Mouse (Mus musculus): Measurements from ENCODE around the gene Insrr. TPM values are rescaled to one million over a fixed set of nuclear protein-coding genes. Genes with fewer than 3 reads are reported as not detected.
A peak's percentile ranks its signal among the peaks of the same experiment; 100 is the strongest.

Insrr gene
- polyA plus RNA-seq, 1 experiment from 2014 or later = 0.03 TPM

DNA sequence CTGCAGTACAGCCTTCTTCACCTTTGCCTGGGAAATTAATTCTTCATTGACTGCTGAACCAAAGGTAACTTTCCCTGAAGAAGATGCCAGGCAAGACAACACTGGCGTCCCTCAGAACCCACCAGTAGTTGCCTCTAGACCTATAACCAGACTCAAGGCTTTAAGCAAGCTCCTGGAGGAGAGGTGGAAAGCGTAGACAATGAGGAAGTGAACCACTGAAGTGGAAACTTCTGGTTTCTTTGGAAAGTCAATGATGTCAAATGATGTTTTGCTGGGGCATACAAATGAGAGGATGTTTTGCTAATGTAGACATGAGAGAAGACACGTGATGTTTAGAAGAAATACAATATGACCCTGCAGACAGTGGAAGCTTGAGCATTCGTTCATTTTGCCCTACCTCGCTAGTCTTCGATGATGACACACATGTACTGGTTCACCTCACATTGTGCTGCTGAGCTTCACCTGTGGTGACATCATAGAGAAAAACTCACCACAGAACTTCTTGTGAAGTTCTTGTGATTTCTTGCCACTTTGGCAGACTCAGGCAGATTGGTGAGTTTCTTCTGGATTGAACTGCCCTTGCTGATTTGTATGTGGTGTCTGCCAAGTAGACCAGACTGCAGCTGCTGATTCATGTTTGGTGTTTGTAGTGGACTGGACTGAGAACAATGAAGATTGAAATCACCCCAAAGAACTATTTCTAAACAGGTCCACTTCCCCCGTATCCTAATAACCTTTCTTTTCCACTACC, 35.5 kb downstream of the Insrr start:
- H3K36me3 ChIP-seq = no peaks in the 10 kb centered on the region
- H3K27me3 ChIP-seq = no peaks in the 10 kb centered on the region
- H3K9me3 ChIP-seq (replicated peaks) = no peaks in the 10 kb centered on the region
- ATAC-seq (ENCODE audit: low read depth) (no peak), DNase-seq (no peak)
- H3K4me3 ChIP-seq (replicated peaks) = no peak overlapping the region
- H3K9ac ChIP-seq = no peak overlapping the region
- 58% methylated on average over 7 of the region's 7 CpGs for WGBS (ENCODE audit: insufficient replicate concordance)
- no peaks in the 10 kb centered on the region for H3K4me1 ChIP-seq (replicated peaks)
- no peak overlapping the region for H3K4me2 ChIP-seq
- no peak overlapping the region for H3K27ac ChIP-seq

DNA sequence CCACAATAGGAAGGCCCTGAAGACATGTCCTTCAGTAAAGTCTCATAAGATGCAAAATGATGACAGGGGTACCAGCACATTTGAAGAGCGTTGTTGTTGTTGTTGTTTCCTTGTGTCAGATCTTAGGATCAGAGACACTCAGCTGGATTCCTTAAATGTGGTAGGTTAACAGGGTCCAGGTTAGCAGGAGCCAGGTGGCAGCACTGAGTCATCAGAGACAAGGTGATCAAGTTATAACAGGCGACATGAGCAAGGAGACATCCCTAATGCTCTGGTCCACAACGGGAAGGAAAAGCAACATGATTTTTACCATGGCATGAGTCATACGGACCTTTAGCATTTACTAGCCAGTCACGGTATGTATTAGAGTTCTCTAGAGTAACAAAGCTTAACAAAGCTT, 36.7 kb downstream of the Insrr start:
- no peak for DNase-seq
- ATAC-seq (ENCODE audit: low read depth) = no peak
- no peaks in the 10 kb centered on the region for H3K36me3 ChIP-seq
- H3K4me3 ChIP-seq (replicated peaks) = no peak overlapping the region
- H3K4me1 ChIP-seq (replicated peaks) = no peaks in the 10 kb centered on the region
- H3K27me3 ChIP-seq = no peaks in the 10 kb centered on the region
- H3K27ac ChIP-seq = no peak overlapping the region
- no peak overlapping the region for H3K9ac ChIP-seq
- no peaks in the 10 kb centered on the region for H3K9me3 ChIP-seq (replicated peaks)
- H3K4me2 ChIP-seq = no peak overlapping the region
- 56% methylated on average over 5 of the region's 5 CpGs for WGBS (ENCODE audit: insufficient replicate concordance)

DNA sequence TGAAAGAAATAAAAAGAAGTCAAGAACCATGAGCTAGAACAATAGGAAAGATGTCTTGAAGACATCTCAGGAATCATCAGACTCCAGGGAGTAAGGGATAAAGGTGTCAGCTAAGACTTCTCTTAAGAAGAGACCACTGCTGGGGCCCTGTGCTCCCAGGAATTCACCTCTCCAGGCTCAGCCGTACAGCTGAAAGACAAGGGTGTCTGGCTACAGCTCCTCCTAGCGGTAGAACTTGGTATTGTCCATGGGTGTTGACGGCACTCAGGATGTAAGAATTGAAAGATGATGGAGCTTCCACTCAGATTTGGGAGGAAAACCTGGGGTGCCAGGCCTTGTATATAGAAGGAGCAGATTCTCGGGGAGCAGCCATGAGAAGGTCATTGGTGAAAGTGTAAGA, 41.9 kb downstream of the Insrr start:
- Histone ChIP-seq H3K4me2 (no peak overlapping the region), H3K9ac (no peak overlapping the region), H3K27me3 (peaks cover 11% of the 10 kb centered on the region), H3K27ac (no peak overlapping the region), H3K36me3 (no peaks in the 10 kb centered on the region), H3K9me3 (replicated peaks) (no peaks in the 10 kb centered on the region), H3K4me3 (replicated peaks) (no peak overlapping the region), H3K4me1 (replicated peaks) (no peaks in the 10 kb centered on the region)
- peak; percentile 35 for DNase-seq
- no peak for ATAC-seq (ENCODE audit: low read depth)
- 6% methylated on average over 4 of the region's 4 CpGs for WGBS (ENCODE audit: insufficient replicate concordance)

DNA sequence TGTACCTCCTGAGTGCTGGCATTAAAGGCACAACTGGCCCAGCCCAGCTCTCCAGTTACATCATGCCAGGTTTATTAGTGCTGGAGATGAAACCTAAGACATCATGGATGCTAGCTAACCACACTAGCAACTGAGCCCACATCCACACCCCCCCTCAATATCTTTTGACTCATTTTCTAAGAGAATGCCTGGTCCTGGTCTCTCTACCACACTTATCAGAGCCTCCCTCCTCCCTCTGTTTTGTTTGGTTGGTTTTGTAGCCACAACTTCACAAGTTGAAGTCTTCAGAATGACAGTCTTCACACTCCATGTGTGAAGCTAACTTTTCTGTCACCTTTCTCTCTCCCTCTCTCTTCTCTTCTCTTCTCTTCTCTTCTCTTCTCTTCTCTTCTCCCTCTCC, 44.1 kb downstream of the Insrr start:
- no peak overlapping the region for H3K27ac ChIP-seq
- peaks cover 11% of the 10 kb centered on the region for H3K27me3 ChIP-seq
- H3K4me2 ChIP-seq = no peak overlapping the region
- DNase-seq = no peak
- no peak overlapping the region for H3K9ac ChIP-seq
- no peaks in the 10 kb centered on the region for H3K4me1 ChIP-seq (replicated peaks)
- no peaks in the 10 kb centered on the region for H3K9me3 ChIP-seq (replicated peaks)
- no peak overlapping the region for H3K4me3 ChIP-seq (replicated peaks)
- H3K36me3 ChIP-seq = no peaks in the 10 kb centered on the region
- ATAC-seq (ENCODE audit: low read depth) = no peak

DNA sequence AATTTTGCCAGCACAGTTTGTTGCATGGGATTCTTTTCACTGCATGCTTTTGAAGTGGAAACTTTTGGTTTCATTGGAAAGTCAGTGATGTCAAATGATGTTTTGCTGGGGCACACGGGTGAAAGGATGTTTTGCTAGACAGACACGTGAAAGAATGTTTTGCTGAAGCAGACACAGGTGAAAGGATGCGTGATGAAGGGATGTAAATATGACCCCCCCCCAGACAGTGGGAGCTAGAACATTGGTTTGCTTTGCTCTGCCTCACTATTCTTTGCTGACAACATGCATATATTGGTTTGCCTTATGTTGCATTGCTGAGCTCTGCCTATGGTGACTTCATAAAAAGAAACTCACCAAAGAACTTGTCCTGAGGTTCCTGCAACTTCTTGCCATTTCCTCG, 48.2 kb downstream of the Insrr start:
- 0 out of 2 replicates have a peak, but pooled peaks cover 5% of the 10 kb centered on the region for H3K4me1 ChIP-seq (replicated peaks)
- WGBS (ENCODE audit: insufficient replicate concordance) = 62% methylated on average over 4 of the region's 4 CpGs
- H3K4me3 ChIP-seq (replicated peaks) = no peak overlapping the region
- ATAC-seq (ENCODE audit: low read depth) (no peak), DNase-seq (no peak)
- H3K9me3 ChIP-seq (replicated peaks) = no peaks in the 10 kb centered on the region
- H3K27ac ChIP-seq = no peak overlapping the region
- no peak overlapping the region for H3K4me2 ChIP-seq
- no peaks in the 10 kb centered on the region for H3K36me3 ChIP-seq
- H3K9ac ChIP-seq = no peak overlapping the region
- H3K27me3 ChIP-seq = 0 out of 2 replicates have a peak, but pooled peaks cover under 1% of the 10 kb centered on the region

DNA sequence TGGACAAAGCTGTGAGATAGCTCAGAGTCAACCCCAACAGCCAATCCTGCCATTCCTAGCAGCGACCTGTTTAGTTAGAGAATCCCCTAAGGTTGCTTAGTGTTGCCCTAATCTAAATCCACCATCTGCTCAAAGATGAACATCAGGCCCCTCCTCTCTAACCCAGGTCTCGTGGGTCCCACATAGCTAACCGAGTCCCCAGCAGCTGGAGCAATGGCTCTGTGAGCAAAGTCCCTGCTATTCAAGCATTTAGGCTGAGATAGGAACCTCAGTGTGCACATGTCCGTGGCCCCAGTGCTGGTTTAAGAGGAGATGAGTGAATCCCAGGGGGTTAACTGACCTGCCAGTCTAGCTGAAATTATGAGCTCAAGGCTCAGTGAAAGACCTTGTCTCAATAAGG, 49.4 kb downstream of the Insrr start:
- Histone ChIP-seq H3K4me2 (no peak overlapping the region), H3K9ac (no peak overlapping the region), H3K4me1 (replicated peaks) (0 out of 2 replicates have a peak, but pooled peaks cover 5% of the 10 kb centered on the region), H3K9me3 (replicated peaks) (no peaks in the 10 kb centered on the region), H3K27ac (no peak overlapping the region), H3K4me3 (replicated peaks) (no peak overlapping the region), H3K27me3 (no peaks in the 10 kb centered on the region), H3K36me3 (no peaks in the 10 kb centered on the region)
- 40% methylated on average over 4 of the region's 4 CpGs for whole genome bisulfite sequencing (ENCODE audit: insufficient replicate concordance)
- ATAC-seq (ENCODE audit: low read depth) (no peak), DNase-seq (no peak)

DNA sequence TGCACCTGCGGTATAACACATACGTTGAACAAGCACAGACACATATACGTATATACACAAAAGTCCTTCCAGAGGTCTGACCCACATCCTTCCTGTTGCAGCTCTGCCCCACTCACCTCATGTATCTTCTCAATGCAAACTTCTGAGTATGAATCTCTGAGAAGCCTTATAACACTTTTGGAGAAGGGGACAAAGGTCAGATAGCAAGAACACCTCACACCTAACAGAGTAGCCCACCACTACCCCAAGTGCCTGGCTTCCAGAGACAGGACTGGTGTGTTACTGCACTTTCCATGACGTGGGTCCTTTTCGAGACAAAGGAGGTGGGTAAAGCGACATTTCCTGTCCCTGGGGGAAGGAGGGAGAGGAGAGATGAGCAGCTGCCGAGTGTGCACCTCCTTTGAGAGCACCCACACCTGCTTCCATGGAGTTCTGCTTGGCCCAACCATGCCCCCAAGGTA, 49.9 kb downstream of the Insrr start, which contains the start of gene Sh2d2a:
TSS of gene Sh2d2a (plus strand) at position 106 of the 461 bp plus-strand sequence.
- H3K4me1 ChIP-seq (replicated peaks) = 0 out of 2 replicates have a peak, but pooled peaks cover 5% of the 10 kb centered on the region
- H3K27ac ChIP-seq = no peak within 1 kb of the TSS
- no peak within 1 kb of the TSS for H3K4me2 ChIP-seq
- no peak within 1 kb of the TSS for H3K4me3 ChIP-seq (replicated peaks)
- WGBS (ENCODE audit: insufficient replicate concordance) = 37% methylated on average over 7 of the region's 7 CpGs
- no peaks in the 10 kb centered on the region for H3K27me3 ChIP-seq
- H3K9me3 ChIP-seq (replicated peaks) = no peaks in the 10 kb centered on the region
- H3K9ac ChIP-seq = no peak within 1 kb of the TSS
- no peaks in the 10 kb centered on the region for H3K36me3 ChIP-seq
- DNase-seq (no peak), ATAC-seq (ENCODE audit: low read depth) (no peak)

DNA sequence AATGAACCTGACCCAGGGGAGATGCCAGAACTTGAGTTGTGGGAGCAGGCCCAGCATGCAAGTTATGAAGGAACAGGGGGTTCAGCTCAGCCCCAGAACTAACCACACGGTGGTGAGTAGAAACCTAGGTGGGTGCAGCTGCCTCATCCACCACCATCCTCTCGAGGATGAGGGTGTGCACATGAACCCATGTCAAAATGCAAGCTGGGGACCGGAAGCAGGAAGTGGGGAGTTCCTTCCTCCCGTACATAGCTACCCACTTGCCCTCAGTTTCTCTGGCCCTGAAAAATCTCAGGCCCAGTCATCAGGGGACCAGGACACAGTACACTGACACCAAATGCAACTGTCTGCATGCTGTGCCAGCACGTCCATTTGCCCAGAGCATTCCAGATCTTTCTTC, 50.9 kb downstream of the Insrr start:
- 24% methylated on average over 5 of the region's 5 CpGs for whole genome bisulfite sequencing (ENCODE audit: insufficient replicate concordance)
- H3K36me3 ChIP-seq = no peaks in the 10 kb centered on the region
- DNase-seq (no peak), ATAC-seq (ENCODE audit: low read depth) (no peak)
- no peak overlapping the region for H3K9ac ChIP-seq
- H3K9me3 ChIP-seq (replicated peaks) = no peaks in the 10 kb centered on the region
- no peak overlapping the region for H3K4me3 ChIP-seq (replicated peaks)
- no peak overlapping the region for H3K4me2 ChIP-seq
- no peak overlapping the region for H3K27ac ChIP-seq
- H3K27me3 ChIP-seq = no peaks in the 10 kb centered on the region
- H3K4me1 ChIP-seq (replicated peaks) = 0 out of 2 replicates have a peak, but pooled peaks cover 5% of the 10 kb centered on the region

DNA sequence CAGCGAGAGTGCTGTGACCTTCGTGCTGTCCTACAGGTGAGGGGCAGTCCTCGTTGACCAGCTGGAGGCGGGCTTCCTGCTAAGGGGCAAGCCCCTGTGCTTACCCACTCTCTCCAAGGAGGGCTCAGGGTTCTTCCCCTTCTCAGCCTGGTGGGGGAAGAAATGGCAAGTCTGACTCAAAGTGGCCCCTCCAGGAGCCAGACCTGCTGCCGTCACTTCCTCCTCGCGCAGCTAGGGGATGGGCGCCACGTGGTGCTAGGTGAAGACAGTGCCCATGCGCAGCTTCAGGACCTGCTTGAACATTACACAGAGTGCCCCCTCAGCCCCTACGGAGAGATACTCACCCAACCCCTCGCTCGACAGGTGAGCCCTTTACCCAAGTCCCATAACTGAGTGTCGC, 52.4 kb downstream of the Insrr start:
- Histone ChIP-seq H3K4me3 (replicated peaks) (no peak overlapping the region), H3K9ac (no peak overlapping the region), H3K36me3 (no peaks in the 10 kb centered on the region), H3K27me3 (no peaks in the 10 kb centered on the region), H3K9me3 (replicated peaks) (no peaks in the 10 kb centered on the region), H3K27ac (no peak overlapping the region), H3K4me1 (replicated peaks) (0 out of 2 replicates have a peak, but pooled peaks cover 5% of the 10 kb centered on the region), H3K4me2 (no peak overlapping the region)
- WGBS (ENCODE audit: insufficient replicate concordance) = 58% methylated on average over 14 of the region's 14 CpGs
- DNase-seq = no peak
- no peak for ATAC-seq (ENCODE audit: low read depth)

DNA sequence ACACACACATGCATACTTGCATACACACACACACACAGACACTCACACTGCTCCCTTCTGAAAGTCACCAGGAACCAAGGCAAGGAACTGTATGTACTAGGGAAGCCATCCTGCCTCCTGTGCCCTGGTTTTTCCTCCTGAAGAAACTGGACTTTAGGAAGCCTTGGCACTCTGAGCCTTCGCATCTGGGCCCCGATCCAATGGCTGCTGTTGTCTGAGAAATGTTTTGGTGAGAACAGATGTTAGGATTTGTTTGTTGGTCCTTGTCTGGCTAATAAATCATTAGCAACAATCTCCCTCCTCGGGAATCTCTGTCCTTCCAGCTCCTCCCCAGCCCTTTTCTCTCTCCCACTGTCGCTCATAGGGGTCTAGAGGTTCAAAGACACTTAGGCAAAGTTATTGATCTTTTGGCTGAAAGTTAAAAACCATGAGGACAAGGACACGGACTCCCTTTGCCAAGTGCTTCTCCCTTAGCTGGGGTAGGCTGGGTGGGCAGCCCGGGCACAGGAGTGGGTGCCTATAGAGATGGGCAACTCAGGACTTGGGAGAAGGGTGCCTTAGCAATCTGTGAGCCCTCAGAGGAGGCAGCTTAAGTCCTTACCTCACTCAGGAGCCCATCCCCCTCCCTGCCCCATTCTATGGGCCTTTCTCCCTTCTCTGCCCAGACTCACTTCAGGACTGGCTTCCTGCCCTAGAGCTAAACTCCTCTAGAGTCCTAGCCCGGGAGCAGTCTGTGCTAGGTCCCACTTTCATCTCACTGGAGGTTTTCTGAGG, 58.2 kb downstream of the Insrr start:
- WGBS (ENCODE audit: insufficient replicate concordance) = 61% methylated on average over 7 of the region's 7 CpGs
- Histone ChIP-seq H3K4me3 (replicated peaks) (no peak overlapping the region), H3K27me3 (no peaks in the 10 kb centered on the region), H3K4me2 (no peak overlapping the region), H3K9me3 (replicated peaks) (no peaks in the 10 kb centered on the region), H3K27ac (no peak overlapping the region), H3K9ac (no peak overlapping the region), H3K4me1 (replicated peaks) (no peaks in the 10 kb centered on the region), H3K36me3 (peaks cover 39% of the 10 kb centered on the region)
- DNase-seq = no peak
- no peak for ATAC-seq (ENCODE audit: low read depth)

DNA sequence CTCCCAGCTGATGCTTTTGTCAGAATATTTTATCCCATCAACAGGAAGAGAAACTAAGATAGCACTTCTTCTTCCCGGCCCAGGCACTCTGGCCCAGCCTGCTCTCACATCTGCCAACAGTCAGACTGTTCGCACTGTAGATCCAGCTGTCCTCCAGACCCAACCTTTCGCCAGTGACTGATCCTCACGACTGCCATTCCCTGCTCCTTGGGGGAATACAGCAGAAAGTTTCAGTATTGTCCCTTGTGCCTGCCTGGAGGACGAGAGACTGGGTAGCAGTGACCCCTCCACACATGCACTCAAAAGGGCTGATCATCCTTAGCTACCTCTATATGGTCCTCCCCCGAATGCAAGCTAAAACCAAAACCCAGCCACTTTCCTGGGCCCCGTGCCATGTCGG, 59.2 kb downstream of the Insrr start:
- H3K27me3 ChIP-seq = no peaks in the 10 kb centered on the region
- H3K4me2 ChIP-seq = no peak overlapping the region
- DNase-seq (no peak), ATAC-seq (ENCODE audit: low read depth) (no peak)
- 75% methylated on average over 8 of the region's 8 CpGs for WGBS (ENCODE audit: insufficient replicate concordance)
- no peaks in the 10 kb centered on the region for H3K4me1 ChIP-seq (replicated peaks)
- H3K9me3 ChIP-seq (replicated peaks) = no peaks in the 10 kb centered on the region
- no peak overlapping the region for H3K9ac ChIP-seq
- H3K27ac ChIP-seq = no peak overlapping the region
- peaks cover 47% of the 10 kb centered on the region for H3K36me3 ChIP-seq
- no peak overlapping the region for H3K4me3 ChIP-seq (replicated peaks)
